Mouse (Mus musculus): ENCODE data around the gene Ube4a. TPM values are rescaled to one million over a fixed set of nuclear protein-coding genes. Genes with fewer than 3 reads are reported as not detected.
A peak's percentile ranks its signal among the peaks of the same experiment; 100 is the strongest.

Gene Ube4a
- polyA plus RNA-seq, 1 experiment from 2014 or later, result 25.7 TPM

- peak overlapping the region; percentile 65 to 83 for H3K27ac ChIP-seq (replicated peaks in 1 of 2; ENCODE audit: control insufficient read depth in 1 of 2, insufficient read depth in 1 of 2, low read depth in 2 of 2, low read length in 2 of 2)
- peak; percentile 65; the same call in 1 of the 2 replicates for ATAC-seq (ENCODE audit: insufficient number of reproducible peaks, insufficient read depth, low FRiP score, low read depth)
- no peak overlapping the region for H3K4me2 ChIP-seq (ENCODE audit: low read length)
Measured at GRCm38 (mm10) chr9:44904964-44905363, 60.4 kb downstream of the Ube4a start.

GRCm38 (mm10) chr9:44903856-44904255 lies 61.5 kb downstream of the Ube4a start:
- 69% methylated on average over 4 of the region's 4 CpGs for WGBS
- Histone ChIP-seq H3K9me3 (ENCODE audit: control insufficient read depth, low read length) (no peaks in the 10 kb centered on the region), H3K4me1 (ENCODE audit: control insufficient read depth in 2 of 2, insufficient read depth in 2 of 2, low read length in 2 of 2) (peaks cover 7 to 23% of the 10 kb centered on the region in 2 experiments)

More at GRCm38 (mm10) chr9:44904964-44905363, 60.4 kb downstream of the Ube4a start:
- Histone ChIP-seq H3K27me3 (ENCODE audit: control insufficient read depth, insufficient read depth, low read length) (no peaks in the 10 kb centered on the region), H3K4me3 (ENCODE audit: control insufficient read depth in 1 of 2, insufficient read depth in 1 of 2, low read depth in 1 of 2, low read length in 2 of 2) (no peak overlapping the region), H3K9ac (ENCODE audit: low read length) (peak overlapping the region; percentile 18; the same call in 1 of the 2 replicates), H3K4me1 (ENCODE audit: control insufficient read depth in 2 of 2, insufficient read depth in 2 of 2, low read length in 2 of 2) (peaks cover 7 to 23% of the 10 kb centered on the region in 2 experiments), H3K9me3 (ENCODE audit: control insufficient read depth, low read length) (no peaks in the 10 kb centered on the region), H3K36me3 (ENCODE audit: control insufficient read depth, insufficient read depth, low read length) (0 out of 2 replicates have a peak, but pooled peaks cover 3% of the 10 kb centered on the region)
- 41% methylated on average over 5 of the region's 5 CpGs for WGBS

GRCm38 (mm10) chr9:44900402-44900801 lies 65.0 kb downstream of the Ube4a start:
- no peak for ATAC-seq (ENCODE audit: insufficient number of reproducible peaks, insufficient read depth, low FRiP score, low read depth)
- no peaks in the 10 kb centered on the region for H3K9me3 ChIP-seq (ENCODE audit: control insufficient read depth, low read length)
- H3K4me3 ChIP-seq (ENCODE audit: control insufficient read depth in 1 of 2, insufficient read depth in 1 of 2, low read depth in 1 of 2, low read length in 2 of 2), result no peak overlapping the region
- H3K27ac ChIP-seq (replicated peaks in 1 of 2; ENCODE audit: control insufficient read depth in 1 of 2, insufficient read depth in 1 of 2, low read depth in 2 of 2, low read length in 2 of 2), result no peak overlapping the region
- H3K36me3 ChIP-seq (ENCODE audit: control insufficient read depth, insufficient read depth, low read length), result no peaks in the 10 kb centered on the region
- WGBS, result 71% methylated on average over 4 of the region's 4 CpGs
- peaks cover 4 to 13% of the 10 kb centered on the region in 2 experiments for H3K4me1 ChIP-seq (ENCODE audit: control insufficient read depth in 2 of 2, insufficient read depth in 2 of 2, low read length in 2 of 2)
- no peak overlapping the region for H3K9ac ChIP-seq (ENCODE audit: low read length)
- H3K4me2 ChIP-seq (ENCODE audit: low read length), result no peak overlapping the region
- no peaks in the 10 kb centered on the region for H3K27me3 ChIP-seq (ENCODE audit: control insufficient read depth, insufficient read depth, low read length)

More at GRCm38 (mm10) chr9:44903856-44904255, 61.5 kb downstream of the Ube4a start:
- Histone ChIP-seq H3K27ac (replicated peaks in 1 of 2; ENCODE audit: control insufficient read depth in 1 of 2, insufficient read depth in 1 of 2, low read depth in 2 of 2, low read length in 2 of 2) (no peak overlapping the region), H3K36me3 (ENCODE audit: control insufficient read depth, insufficient read depth, low read length) (no peaks in the 10 kb centered on the region), H3K4me2 (ENCODE audit: low read length) (no peak overlapping the region), H3K27me3 (ENCODE audit: control insufficient read depth, insufficient read depth, low read length) (no peaks in the 10 kb centered on the region), H3K4me3 (ENCODE audit: control insufficient read depth in 1 of 2, insufficient read depth in 1 of 2, low read depth in 1 of 2, low read length in 2 of 2) (no peak overlapping the region), H3K9ac (ENCODE audit: low read length) (no peak overlapping the region)
- no peak for ATAC-seq (ENCODE audit: insufficient number of reproducible peaks, insufficient read depth, low FRiP score, low read depth)

- H3K27me3 ChIP-seq (ENCODE audit: control insufficient read depth, insufficient read depth, low read length), result no peaks in the 10 kb centered on the region
- H3K36me3 ChIP-seq (ENCODE audit: control insufficient read depth, insufficient read depth, low read length), result no peaks in the 10 kb centered on the region
- WGBS, result 62% methylated on average over 3 of the region's 3 CpGs
- no peak overlapping the region for H3K9ac ChIP-seq (ENCODE audit: low read length)
- H3K9me3 ChIP-seq (ENCODE audit: control insufficient read depth, low read length), result no peaks in the 10 kb centered on the region
- no peak overlapping the region for H3K4me3 ChIP-seq (ENCODE audit: control insufficient read depth in 1 of 2, insufficient read depth in 1 of 2, low read depth in 1 of 2, low read length in 2 of 2)
- H3K4me2 ChIP-seq (ENCODE audit: low read length), result no peak overlapping the region
- H3K4me1 ChIP-seq (ENCODE audit: control insufficient read depth in 2 of 2, insufficient read depth in 2 of 2, low read length in 2 of 2), result peaks cover 0 to 6% of the 10 kb centered on the region in 2 experiments; a peak in 3 of 4 replicates
- no peak overlapping the region for H3K27ac ChIP-seq (replicated peaks in 1 of 2; ENCODE audit: control insufficient read depth in 1 of 2, insufficient read depth in 1 of 2, low read depth in 2 of 2, low read length in 2 of 2)
- no peak for ATAC-seq (ENCODE audit: insufficient number of reproducible peaks, insufficient read depth, low FRiP score, low read depth)
Measured at GRCm38 (mm10) chr9:44899716-44900115, 65.7 kb downstream of the Ube4a start.

- 57% methylated on average over 4 of the region's 4 CpGs for WGBS
- no peak overlapping the region for H3K27ac ChIP-seq (replicated peaks in 1 of 2; ENCODE audit: control insufficient read depth in 1 of 2, insufficient read depth in 1 of 2, low read depth in 2 of 2, low read length in 2 of 2)
- no peaks in the 10 kb centered on the region for H3K9me3 ChIP-seq (ENCODE audit: control insufficient read depth, low read length)
- no peaks in the 10 kb centered on the region for H3K4me1 ChIP-seq (ENCODE audit: control insufficient read depth in 2 of 2, insufficient read depth in 2 of 2, low read length in 2 of 2)
- no peak overlapping the region for H3K9ac ChIP-seq (ENCODE audit: low read length)
- ATAC-seq (ENCODE audit: insufficient number of reproducible peaks, insufficient read depth, low FRiP score, low read depth), result no peak
- H3K4me2 ChIP-seq (ENCODE audit: low read length), result no peak overlapping the region
- H3K36me3 ChIP-seq (ENCODE audit: control insufficient read depth, insufficient read depth, low read length), result no peaks in the 10 kb centered on the region
- H3K4me3 ChIP-seq (ENCODE audit: control insufficient read depth in 1 of 2, insufficient read depth in 1 of 2, low read depth in 1 of 2, low read length in 2 of 2), result no peak overlapping the region
- H3K27me3 ChIP-seq (ENCODE audit: control insufficient read depth, insufficient read depth, low read length), result no peaks in the 10 kb centered on the region
Measured at GRCm38 (mm10) chr9:44897024-44897423, 68.4 kb downstream of the Ube4a start.

GRCm38 (mm10) chr9:44892664-44893063 lies 72.7 kb downstream of the Ube4a start:
- Histone ChIP-seq H3K4me2 (ENCODE audit: low read length) (no peak overlapping the region), H3K27me3 (ENCODE audit: control insufficient read depth, insufficient read depth, low read length) (no peaks in the 10 kb centered on the region), H3K36me3 (ENCODE audit: control insufficient read depth, insufficient read depth, low read length) (no peaks in the 10 kb centered on the region), H3K9me3 (ENCODE audit: control insufficient read depth, low read length) (no peaks in the 10 kb centered on the region), H3K4me1 (ENCODE audit: control insufficient read depth in 2 of 2, insufficient read depth in 2 of 2, low read length in 2 of 2) (no peaks in the 10 kb centered on the region), H3K4me3 (ENCODE audit: control insufficient read depth in 1 of 2, insufficient read depth in 1 of 2, low read depth in 1 of 2, low read length in 2 of 2) (no peak overlapping the region), H3K27ac (replicated peaks in 1 of 2; ENCODE audit: control insufficient read depth in 1 of 2, insufficient read depth in 1 of 2, low read depth in 2 of 2, low read length in 2 of 2) (no peak overlapping the region), H3K9ac (ENCODE audit: low read length) (no peak overlapping the region)
- 16% methylated on average over 3 of the region's 3 CpGs for WGBS
- ATAC-seq (ENCODE audit: insufficient number of reproducible peaks, insufficient read depth, low FRiP score, low read depth), result no peak

GRCm38 (mm10) chr9:44891210-44891609 lies 74.2 kb downstream of the Ube4a start:
- no peak for ATAC-seq (ENCODE audit: insufficient number of reproducible peaks, insufficient read depth, low FRiP score, low read depth)
- H3K27ac ChIP-seq (replicated peaks in 1 of 2; ENCODE audit: control insufficient read depth in 1 of 2, insufficient read depth in 1 of 2, low read depth in 2 of 2, low read length in 2 of 2), result no peak overlapping the region
- H3K4me2 ChIP-seq (ENCODE audit: low read length), result no peak overlapping the region

GRCm38 (mm10) chr9:44890122-44890521 lies 75.3 kb downstream of the Ube4a start:
- WGBS, result 40% methylated on average over 2 of the region's 2 CpGs
- no peak overlapping the region for H3K27ac ChIP-seq (replicated peaks in 1 of 2; ENCODE audit: control insufficient read depth in 1 of 2, insufficient read depth in 1 of 2, low read depth in 2 of 2, low read length in 2 of 2)
- no peak overlapping the region for H3K4me2 ChIP-seq (ENCODE audit: low read length)
- no peaks in the 10 kb centered on the region for H3K36me3 ChIP-seq (ENCODE audit: control insufficient read depth, insufficient read depth, low read length)
- no peak for ATAC-seq (ENCODE audit: insufficient number of reproducible peaks, insufficient read depth, low FRiP score, low read depth)
- no peaks in the 10 kb centered on the region for H3K27me3 ChIP-seq (ENCODE audit: control insufficient read depth, insufficient read depth, low read length)
- no peaks in the 10 kb centered on the region for H3K4me1 ChIP-seq (ENCODE audit: control insufficient read depth in 2 of 2, insufficient read depth in 2 of 2, low read length in 2 of 2)
- H3K9ac ChIP-seq (ENCODE audit: low read length), result no peak overlapping the region
- H3K4me3 ChIP-seq (ENCODE audit: control insufficient read depth in 1 of 2, insufficient read depth in 1 of 2, low read depth in 1 of 2, low read length in 2 of 2), result no peak overlapping the region
- H3K9me3 ChIP-seq (ENCODE audit: control insufficient read depth, low read length), result no peaks in the 10 kb centered on the region

More at GRCm38 (mm10) chr9:44891210-44891609, 74.2 kb downstream of the Ube4a start:
- 84% methylated on average over 6 of the region's 6 CpGs for WGBS
- Histone ChIP-seq H3K4me1 (ENCODE audit: control insufficient read depth in 2 of 2, insufficient read depth in 2 of 2, low read length in 2 of 2) (no peaks in the 10 kb centered on the region), H3K4me3 (ENCODE audit: control insufficient read depth in 1 of 2, insufficient read depth in 1 of 2, low read depth in 1 of 2, low read length in 2 of 2) (no peak overlapping the region), H3K9me3 (ENCODE audit: control insufficient read depth, low read length) (no peaks in the 10 kb centered on the region), H3K36me3 (ENCODE audit: control insufficient read depth, insufficient read depth, low read length) (no peaks in the 10 kb centered on the region), H3K9ac (ENCODE audit: low read length) (no peak overlapping the region), H3K27me3 (ENCODE audit: control insufficient read depth, insufficient read depth, low read length) (no peaks in the 10 kb centered on the region)
